Mouse (Mus musculus): ENCODE results near the gene Ppp4r2. TPM values are rescaled to one million over a fixed set of nuclear protein-coding genes. Genes with fewer than 3 reads are reported as not detected.

Gene Ppp4r2
- polyA plus RNA-seq, 1 experiment = 19.1 TPM

GRCm38 (mm10) chr6:100893073-100893472, 59.7 kb downstream of the Ppp4r2 start:
- Histone ChIP-seq H3K4me2 (ENCODE audit: low read depth) (no peak overlapping the region), H3K36me3 (ENCODE audit: control insufficient read depth, insufficient read depth) (no peaks in the 10 kb centered on the region), H3ac (ENCODE audit: control insufficient read depth, insufficient read length) (no peak overlapping the region), H3K27me3 (ENCODE audit: control insufficient read depth, insufficient read depth, insufficient read length) (peaks cover 40% of the 10 kb centered on the region), H3K4me3 (no peak overlapping the region), H3K79me2 (ENCODE audit: control insufficient read depth, insufficient read depth) (no peaks in the 10 kb centered on the region)
- TF ChIP-seq MAX (IDR thresholded peaks at IDR 0.05; ENCODE audit: low read depth) (no peak), MYOG (IDR thresholded peaks at IDR 0.05; ENCODE audit: control insufficient read depth in 1 of 3, insufficient read depth in 1 of 3, insufficient read length in 2 of 3, low read depth in 2 of 3) (no peak), CEBPB (IDR thresholded peaks at IDR 0.05; ENCODE audit: insufficient read depth, poor library complexity, severe bottlenecking) (no peak), POLR2A (IDR thresholded peaks at IDR 0.05; ENCODE audit: insufficient read length, low read depth) (no peak), E2F4 (IDR thresholded peaks at IDR 0.05; ENCODE audit: insufficient read depth) (no peak), TCF3 (IDR thresholded peaks at IDR 0.05; ENCODE audit: insufficient read length, low read depth) (no peak), SRF (IDR thresholded peaks at IDR 0.05; ENCODE audit: control insufficient read depth, insufficient read length, low read depth) (no peak), TCF12 (IDR thresholded peaks at IDR 0.05; ENCODE audit: insufficient read depth, poor library complexity, severe bottlenecking) (no peak), REST (IDR thresholded peaks at IDR 0.05; ENCODE audit: insufficient read depth, insufficient read length) (no peak), MYOD1 (IDR thresholded peaks at IDR 0.05; ENCODE audit: control insufficient read depth in 1 of 3, insufficient read length in 2 of 3, low read depth in 2 of 3) (no peak), POLR2AphosphoS2 (IDR thresholded peaks at IDR 0.05; ENCODE audit: insufficient read length, low read depth) (no peak), USF1 (IDR thresholded peaks at IDR 0.05; ENCODE audit: low read depth) (no peak)

DNA sequence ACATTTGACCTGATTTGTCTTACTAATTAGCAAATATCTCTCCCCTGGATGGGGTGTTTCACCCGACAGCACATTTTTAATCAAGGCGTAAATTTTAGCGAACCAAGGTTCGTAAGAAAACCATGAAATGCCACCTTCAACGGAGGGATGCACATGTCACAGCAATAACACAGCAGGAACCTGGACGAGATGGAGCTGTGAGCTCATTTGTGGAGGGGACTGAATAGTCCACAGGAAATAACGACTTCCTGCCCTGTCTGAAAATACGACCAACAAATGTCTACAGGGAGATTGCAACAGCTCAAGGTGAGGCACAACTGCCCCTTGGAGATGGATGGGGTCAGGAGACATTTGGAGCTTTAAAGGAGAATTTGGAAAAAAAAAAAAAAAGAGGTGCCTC, 61.8 kb downstream of the Ppp4r2 start:
- Histone ChIP-seq H3K79me2 (ENCODE audit: control insufficient read depth, insufficient read depth) (no peaks in the 10 kb centered on the region), H3K4me3 (no peak overlapping the region), H3ac (ENCODE audit: control insufficient read depth, insufficient read length) (no peak overlapping the region), H3K4me2 (ENCODE audit: low read depth) (no peak overlapping the region), H3K36me3 (ENCODE audit: control insufficient read depth, insufficient read depth) (no peaks in the 10 kb centered on the region), H3K27me3 (ENCODE audit: control insufficient read depth, insufficient read depth, insufficient read length) (peaks cover 34% of the 10 kb centered on the region)
- no peak for TF ChIP-seq USF1 (IDR thresholded peaks at IDR 0.05; ENCODE audit: low read depth)
- no peak for TF ChIP-seq E2F4 (IDR thresholded peaks at IDR 0.05; ENCODE audit: insufficient read depth)
- TF ChIP-seq POLR2A (IDR thresholded peaks at IDR 0.05; ENCODE audit: insufficient read length, low read depth) = no peak
- no peak for TF ChIP-seq TCF12 (IDR thresholded peaks at IDR 0.05; ENCODE audit: insufficient read depth, poor library complexity, severe bottlenecking)

- Histone ChIP-seq H3K36me3 (ENCODE audit: control insufficient read depth, insufficient read depth) (no peaks in the 10 kb centered on the region), H3K4me3 (no peak overlapping the region), H3K27me3 (ENCODE audit: control insufficient read depth, insufficient read depth, insufficient read length) (peaks cover 21% of the 10 kb centered on the region), H3ac (ENCODE audit: control insufficient read depth, insufficient read length) (no peak overlapping the region), H3K79me2 (ENCODE audit: control insufficient read depth, insufficient read depth) (no peaks in the 10 kb centered on the region), H3K4me2 (ENCODE audit: low read depth) (no peak overlapping the region)
- no peak for TF ChIP-seq MYOD1 (IDR thresholded peaks at IDR 0.05; ENCODE audit: control insufficient read depth in 1 of 3, insufficient read length in 2 of 3, low read depth in 2 of 3)
- TF ChIP-seq POLR2AphosphoS2 (IDR thresholded peaks at IDR 0.05; ENCODE audit: insufficient read length, low read depth) = no peak
These were observed 63.5 kb downstream of the Ppp4r2 start for GRCm38 (mm10) chr6:100896883-100897282.

- Histone ChIP-seq H3K27me3 (ENCODE audit: control insufficient read depth, insufficient read depth, insufficient read length) (peaks cover 43% of the 10 kb centered on the region), H3K36me3 (ENCODE audit: control insufficient read depth, insufficient read depth) (no peaks in the 10 kb centered on the region), H3ac (ENCODE audit: control insufficient read depth, insufficient read length) (no peak overlapping the region), H3K4me3 (no peak overlapping the region), H3K4me2 (ENCODE audit: low read depth) (no peak overlapping the region), H3K79me2 (ENCODE audit: control insufficient read depth, insufficient read depth) (no peaks in the 10 kb centered on the region)
- TF ChIP-seq POLR2A (IDR thresholded peaks at IDR 0.05; ENCODE audit: insufficient read length, low read depth) = no peak
- TF ChIP-seq POLR2AphosphoS2 (IDR thresholded peaks at IDR 0.05; ENCODE audit: insufficient read length, low read depth) = no peak
- no peak for TF ChIP-seq CEBPB (IDR thresholded peaks at IDR 0.05; ENCODE audit: insufficient read depth, poor library complexity, severe bottlenecking)
- TF ChIP-seq MYOD1 (IDR thresholded peaks at IDR 0.05; ENCODE audit: control insufficient read depth in 1 of 3, insufficient read length in 2 of 3, low read depth in 2 of 3) = no peak
- TF ChIP-seq MYOG (IDR thresholded peaks at IDR 0.05; ENCODE audit: control insufficient read depth in 1 of 3, insufficient read depth in 1 of 3, insufficient read length in 2 of 3, low read depth in 2 of 3) = no peak
- no peak for TF ChIP-seq TCF3 (IDR thresholded peaks at IDR 0.05; ENCODE audit: insufficient read length, low read depth)
- TF ChIP-seq USF1 (IDR thresholded peaks at IDR 0.05; ENCODE audit: low read depth) = no peak
- TF ChIP-seq MAX (IDR thresholded peaks at IDR 0.05; ENCODE audit: low read depth) = no peak
- TF ChIP-seq E2F4 (IDR thresholded peaks at IDR 0.05; ENCODE audit: insufficient read depth) = no peak
- TF ChIP-seq TCF12 (IDR thresholded peaks at IDR 0.05; ENCODE audit: insufficient read depth, poor library complexity, severe bottlenecking) = no peak
- no peak for TF ChIP-seq REST (IDR thresholded peaks at IDR 0.05; ENCODE audit: insufficient read depth, insufficient read length)
- TF ChIP-seq SRF (IDR thresholded peaks at IDR 0.05; ENCODE audit: control insufficient read depth, insufficient read length, low read depth) = no peak
These were observed 71.0 kb downstream of the Ppp4r2 start for GRCm38 (mm10) chr6:100904463-100904862.

DNA sequence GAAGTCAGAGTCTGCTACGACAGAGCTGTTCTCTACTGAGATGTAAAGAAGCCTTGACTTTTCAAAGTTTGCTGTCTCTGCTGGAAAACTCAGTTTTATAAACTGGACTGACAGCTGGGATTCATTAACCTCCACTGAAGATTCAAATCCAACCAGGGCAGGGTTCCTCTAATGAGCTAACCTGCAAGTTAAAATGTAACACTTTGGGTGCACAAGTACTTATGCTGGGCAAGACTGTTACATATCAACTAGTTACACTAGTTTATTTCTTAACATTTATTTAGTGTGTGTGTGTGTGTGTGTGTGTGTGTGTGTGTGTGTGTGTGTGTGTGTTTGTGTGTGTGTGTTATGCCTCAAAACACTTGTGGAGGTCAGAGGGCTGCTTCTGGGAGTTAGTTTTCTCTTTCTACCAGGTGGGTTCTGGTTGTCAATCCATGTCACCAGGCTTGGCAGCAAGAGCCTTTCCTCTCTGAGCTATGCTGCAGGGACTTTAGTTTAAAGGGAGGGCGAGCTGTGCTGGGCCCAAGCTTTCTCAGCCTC, 76.8 kb downstream of the Ppp4r2 start:
- H3K27me3 ChIP-seq (ENCODE audit: control insufficient read depth, insufficient read depth, insufficient read length) = peaks cover 38% of the 10 kb centered on the region
- TF ChIP-seq E2F4 (IDR thresholded peaks at IDR 0.05; ENCODE audit: insufficient read depth) (no peak), POLR2AphosphoS2 (IDR thresholded peaks at IDR 0.05; ENCODE audit: insufficient read length, low read depth) (no peak), SRF (IDR thresholded peaks at IDR 0.05; ENCODE audit: control insufficient read depth, insufficient read length, low read depth) (no peak), MAX (IDR thresholded peaks at IDR 0.05; ENCODE audit: low read depth) (no peak), MYOG (IDR thresholded peaks at IDR 0.05; ENCODE audit: control insufficient read depth in 1 of 3, insufficient read depth in 1 of 3, insufficient read length in 2 of 3, low read depth in 2 of 3) (no peak), CEBPB (IDR thresholded peaks at IDR 0.05; ENCODE audit: insufficient read depth, poor library complexity, severe bottlenecking) (no peak), POLR2A (IDR thresholded peaks at IDR 0.05; ENCODE audit: insufficient read length, low read depth) (no peak), TCF12 (IDR thresholded peaks at IDR 0.05; ENCODE audit: insufficient read depth, poor library complexity, severe bottlenecking) (no peak), MYOD1 (IDR thresholded peaks at IDR 0.05; ENCODE audit: control insufficient read depth in 1 of 3, insufficient read length in 2 of 3, low read depth in 2 of 3) (no peak), REST (IDR thresholded peaks at IDR 0.05; ENCODE audit: insufficient read depth, insufficient read length) (no peak), USF1 (IDR thresholded peaks at IDR 0.05; ENCODE audit: low read depth) (no peak), TCF3 (IDR thresholded peaks at IDR 0.05; ENCODE audit: insufficient read length, low read depth) (no peak)

More for the DNA sequence above, 76.8 kb downstream of the Ppp4r2 start:
- Histone ChIP-seq H3ac (ENCODE audit: control insufficient read depth, insufficient read length) (no peak overlapping the region), H3K4me2 (ENCODE audit: low read depth) (no peak overlapping the region), H3K4me3 (no peak overlapping the region), H3K79me2 (ENCODE audit: control insufficient read depth, insufficient read depth) (no peaks in the 10 kb centered on the region), H3K36me3 (ENCODE audit: control insufficient read depth, insufficient read depth) (no peaks in the 10 kb centered on the region)

Other genes starting within 250 kb of the Ppp4r2 start
- 6.6 TPM for gene Shq1, start 162.5 kb upstream of the Ppp4r2 start, polyA plus RNA-seq (2012; fragmentation: generic; extraction: Trizol)
- 2.2 TPM for gene Gxylt2, start 128.9 kb upstream of the Ppp4r2 start, polyA plus RNA-seq (2012; fragmentation: generic; extraction: Trizol)